Mouse (Mus musculus) liver, embryonic 12.5 days (tissue): ENCODE measurements around the gene Angel1. TPM values are rescaled to one million over a fixed set of nuclear protein-coding genes. Genes with fewer than 3 reads are reported as not detected.

Experiments
- ATAC-seq: fragments of 200-750 bp; cut with Nextera tagmentation; 2 replicates; pipeline ENCODE4 v1.8.0; 2017; ENCODE audit warnings: moderate number of reproducible peaks, mild to moderate bottlenecking, moderate library complexity
- H3K27ac ChIP-seq: fragments of 300-500 bp; sonication (generic); 2 replicates; pipeline ENCODE4 v1.5.1; 2016; ENCODE audit warnings: mild to moderate bottlenecking
- H3K27me3 ChIP-seq: fragments of 300-500 bp; sonication (generic); replicated peaks from 2 replicates; pipeline ENCODE4 v1.6.1; 2016; ENCODE audit warnings: mild to moderate bottlenecking, moderate library complexity
- H3K36me3 ChIP-seq: fragments of 300-500 bp; sonication (generic); 2 replicates; pipeline ENCODE4 v1.6.1; 2016; ENCODE audit warnings: mild to moderate bottlenecking, moderate library complexity
- H3K4me1 ChIP-seq: fragments of 300-500 bp; sonication (generic); 2 replicates; pipeline ENCODE4 v1.6.1; 2016
- H3K4me2 ChIP-seq: fragments of 300-500 bp; sonication (generic); 2 replicates; pipeline ENCODE4 v1.6.1; 2016; ENCODE audit warnings: mild to moderate bottlenecking, moderate library complexity
- H3K4me3 ChIP-seq: fragments of 300-500 bp; sonication (generic); 2 replicates; pipeline ENCODE4 v1.5.1; 2016; ENCODE audit warnings: mild to moderate bottlenecking, moderate library complexity
- H3K9ac ChIP-seq: fragments of 300-500 bp; sonication (generic); 2 replicates; pipeline ENCODE4 v1.6.1; 2016; ENCODE audit warnings: mild to moderate bottlenecking, moderate library complexity
- H3K9me3 ChIP-seq: fragments of 300-500 bp; sonication (generic); replicated peaks from 2 replicates; pipeline ENCODE4 v1.6.1; 2016; ENCODE audit warnings: mild to moderate bottlenecking, moderate library complexity
- WGBS: fragments of 180-500 bp; shearing (Covaris S2); methylation state at CpG from one replicate; pipeline ENCODE4 v1.1.7; 2016; ENCODE audit not compliant: insufficient replicate concordance; 5-methylcytosine and 5-hydroxymethylcytosine counted together
- polyA plus RNA-seq: library from polyadenylated mRNA; unstranded; fragments of >200 nt; fragmentation: Nextera tagmentation; extraction: Ambion mirVana; gene quantifications from 2 replicates; pipeline ENCODE4 v1.2.1, GENCODE M21; 2016

The Angel1 gene
- polyA plus RNA-seq, 1 experiment from 2014 or later: 2.3 TPM

DNA sequence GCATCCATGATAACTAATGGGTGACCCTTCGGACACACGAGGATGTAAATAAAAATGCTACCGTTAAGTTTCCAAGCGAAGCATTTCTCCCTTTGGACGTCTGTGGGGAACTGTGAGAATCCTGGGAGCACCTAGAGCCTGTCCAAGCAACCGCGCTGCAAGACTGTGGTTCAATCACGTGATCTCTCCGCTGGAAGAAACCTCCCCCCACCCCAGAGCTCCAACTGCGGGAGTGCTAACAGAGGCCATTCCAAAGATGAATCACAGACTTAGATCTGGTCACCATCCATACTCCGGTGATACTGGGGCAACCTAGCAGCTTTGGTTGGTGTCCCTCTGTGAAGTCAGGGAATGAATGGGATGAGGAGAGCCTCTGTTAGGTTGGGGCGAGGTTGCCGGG lies 34.8 kb upstream of the Angel1 start:
- Histone ChIP-seq H3K9ac (no peak overlapping the region), H3K36me3 (no peaks in the 10 kb centered on the region), H3K4me2 (no peak overlapping the region), H3K9me3 (no peaks in the 10 kb centered on the region), H3K27ac (no peak overlapping the region), H3K4me1 (no peaks in the 10 kb centered on the region), H3K4me3 (no peak overlapping the region), H3K27me3 (peaks cover 24% of the 10 kb centered on the region; the same call in 1 of the 2 replicates)
- WGBS: 55% methylated on average over 13 of the region's 13 CpGs
- ATAC-seq: no peak

DNA sequence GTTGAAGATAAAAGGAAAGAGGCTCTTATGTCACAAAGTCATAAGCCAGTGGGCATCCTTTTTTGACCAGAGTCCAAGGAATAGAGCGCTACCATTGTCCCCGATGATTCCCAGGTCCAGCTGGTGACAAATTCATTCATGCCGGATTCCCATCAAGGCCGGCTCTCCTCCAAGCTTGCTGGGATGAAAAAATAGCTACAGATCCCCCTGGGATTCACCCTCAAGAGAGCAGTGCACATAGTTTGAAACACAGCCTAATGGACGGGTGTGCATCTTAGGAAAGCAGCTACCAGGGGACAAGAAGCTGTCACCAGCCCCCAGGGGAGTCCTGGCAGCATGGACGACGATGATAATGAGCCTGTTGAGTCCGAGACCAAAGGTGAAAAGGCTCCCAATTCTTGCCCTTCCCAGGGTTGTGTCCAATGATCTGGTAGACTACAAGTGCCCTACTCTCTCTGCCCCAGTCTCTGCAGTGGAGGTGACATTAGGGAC lies 8.1 kb upstream of the Angel1 start, which contains the start of gene Lrrc74a:
Lrrc74a (plus strand) TSS at position 51 of the 492 bp plus-strand sequence.
- H3K4me1 ChIP-seq: no peaks in the 10 kb centered on the region
- no peak for ATAC-seq
- no peak within 1 kb of the TSS for H3K27ac ChIP-seq
- no peak within 1 kb of the TSS for H3K4me3 ChIP-seq
- H3K4me2 ChIP-seq: no peak within 1 kb of the TSS
- no peaks in the 10 kb centered on the region for H3K27me3 ChIP-seq
- WGBS: 72% methylated on average over 8 of the region's 8 CpGs
- H3K9me3 ChIP-seq: no peaks in the 10 kb centered on the region
- no peak within 1 kb of the TSS for H3K9ac ChIP-seq
- no peaks in the 10 kb centered on the region for H3K36me3 ChIP-seq

DNA sequence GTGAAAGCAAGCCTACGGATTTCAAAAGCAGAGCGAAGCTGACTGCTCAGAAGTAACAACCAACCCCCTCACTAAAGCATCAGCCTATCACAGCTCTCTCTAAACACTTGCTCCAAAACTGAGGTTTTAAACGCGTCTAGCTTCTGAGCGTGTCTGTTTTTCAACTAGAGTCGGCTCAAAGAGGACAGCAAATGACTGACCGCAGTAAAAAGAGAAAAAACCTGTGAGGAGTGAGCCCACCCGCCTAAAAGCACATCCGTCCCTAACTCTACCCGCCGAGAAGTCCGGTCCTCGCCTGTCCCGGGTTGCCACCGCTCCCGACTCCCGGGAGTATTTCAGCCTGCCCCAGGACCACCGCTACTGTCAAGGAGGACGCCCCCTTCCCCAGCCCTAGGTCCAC lies 554 bp downstream of the Angel1 start:
- no peak overlapping the region for H3K27ac ChIP-seq
- H3K27me3 ChIP-seq: no peaks in the 10 kb centered on the region; the same call in 1 of the 2 replicates
- peak; percentile 49 for ATAC-seq

GRCm38 (mm10) chr12:86724300-86724699 lies 2.0 kb downstream of the Angel1 start:
- no peak for ATAC-seq
- no peak overlapping the region for H3K9ac ChIP-seq
- H3K4me2 ChIP-seq: no peak overlapping the region
- no peak overlapping the region for H3K4me3 ChIP-seq
- no peak overlapping the region for H3K27ac ChIP-seq
- 67% methylated on average over 2 of the region's 2 CpGs for WGBS
- no peaks in the 10 kb centered on the region for H3K36me3 ChIP-seq
- no peaks in the 10 kb centered on the region for H3K9me3 ChIP-seq
- no peaks in the 10 kb centered on the region; the same call in 1 of the 2 replicates for H3K27me3 ChIP-seq
- peaks cover 11% of the 10 kb centered on the region; the same call in 1 of the 2 replicates for H3K4me1 ChIP-seq

More for the DNA sequence above, 554 bp downstream of the Angel1 start:
- WGBS: 2% methylated on average over 19 of the region's 19 CpGs
- Histone ChIP-seq H3K4me1 (peaks cover 11% of the 10 kb centered on the region; the same call in 1 of the 2 replicates), H3K9ac (peak overlapping the region; percentile 74), H3K4me2 (peak overlapping the region; percentile 98), H3K9me3 (no peaks in the 10 kb centered on the region), H3K36me3 (no peaks in the 10 kb centered on the region), H3K4me3 (peak overlapping the region; percentile 67)

DNA sequence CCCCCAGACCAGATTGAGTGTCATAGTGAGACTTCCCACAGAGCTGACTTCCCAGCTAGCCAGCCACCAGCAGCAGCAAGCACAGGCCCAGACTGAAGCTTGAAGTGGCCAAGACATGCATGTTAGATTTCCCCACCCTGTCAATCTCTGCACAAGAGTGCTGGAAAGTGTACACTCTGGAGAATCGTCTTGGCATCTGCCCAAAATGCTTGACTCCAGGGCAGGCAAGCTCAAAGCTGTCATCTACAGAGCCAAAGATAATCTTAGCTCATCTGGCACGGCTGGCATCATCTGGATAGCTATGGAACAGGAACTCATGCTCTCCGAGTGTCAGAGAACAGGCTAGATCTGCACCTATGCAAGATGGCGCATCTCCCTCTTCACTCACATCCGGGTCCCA lies 4.8 kb downstream of the Angel1 start:
- H3K27me3 ChIP-seq: no peaks in the 10 kb centered on the region; the same call in 1 of the 2 replicates
- H3K9ac ChIP-seq: no peak overlapping the region
- H3K4me2 ChIP-seq: no peak overlapping the region
- H3K36me3 ChIP-seq: no peaks in the 10 kb centered on the region
- H3K27ac ChIP-seq: no peak overlapping the region
- no peak for ATAC-seq
- H3K4me3 ChIP-seq: no peak overlapping the region
- H3K9me3 ChIP-seq: no peaks in the 10 kb centered on the region
- 73% methylated on average over 5 of the region's 5 CpGs for WGBS
- H3K4me1 ChIP-seq: peaks cover 11% of the 10 kb centered on the region; the same call in 1 of the 2 replicates

DNA sequence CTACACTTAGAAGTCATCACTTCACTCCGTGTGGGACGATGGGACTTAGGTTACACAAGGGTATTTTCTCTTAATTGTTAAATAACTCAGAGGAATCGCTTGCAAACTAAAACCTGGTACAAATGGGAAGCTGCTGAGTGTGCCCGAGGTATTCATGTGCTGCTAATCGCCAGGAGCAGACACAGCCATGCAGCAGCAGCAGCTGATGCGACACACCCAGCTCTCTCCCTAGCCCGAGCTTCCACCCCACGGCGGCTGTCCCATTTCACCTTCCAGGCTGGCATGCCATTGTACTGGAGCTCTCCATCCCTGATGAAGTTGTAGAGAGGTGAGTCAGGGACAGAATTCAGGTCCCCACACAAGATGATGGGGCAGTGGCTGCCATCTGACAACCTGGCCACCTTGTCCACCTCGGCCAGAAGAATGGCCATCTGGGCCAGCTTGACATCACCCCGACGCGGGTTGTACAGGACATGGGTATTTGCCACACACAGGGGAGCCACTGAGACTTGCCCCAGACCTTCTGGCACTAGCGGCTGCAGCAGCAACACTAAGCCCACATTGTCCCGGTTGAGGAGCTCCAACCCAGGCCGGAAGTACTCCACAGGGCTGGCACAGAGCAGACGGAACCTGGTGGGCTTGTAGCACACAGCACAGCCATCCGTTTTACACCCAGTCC lies 6.2 kb downstream of the Angel1 start:
- Histone ChIP-seq H3K36me3 (no peaks in the 10 kb centered on the region), H3K9ac (no peak overlapping the region), H3K27me3 (no peaks in the 10 kb centered on the region; the same call in 1 of the 2 replicates), H3K4me1 (peaks cover under 1% of the 10 kb centered on the region; the same call in 1 of the 2 replicates), H3K27ac (no peak overlapping the region), H3K9me3 (no peaks in the 10 kb centered on the region), H3K4me3 (no peak overlapping the region), H3K4me2 (no peak overlapping the region)
- WGBS: 72% methylated on average over 18 of the region's 18 CpGs
- ATAC-seq: no peak

GRCm38 (mm10) chr12:86716962-86717361 lies 9.3 kb downstream of the Angel1 start:
- H3K9ac ChIP-seq: no peak overlapping the region
- no peak for ATAC-seq
- no peak overlapping the region for H3K27ac ChIP-seq
- no peak overlapping the region for H3K4me3 ChIP-seq
- H3K4me2 ChIP-seq: no peak overlapping the region
- H3K36me3 ChIP-seq: no peaks in the 10 kb centered on the region
- no peaks in the 10 kb centered on the region for H3K9me3 ChIP-seq
- H3K27me3 ChIP-seq: no peaks in the 10 kb centered on the region; the same call in 1 of the 2 replicates
- WGBS: 78% methylated on average over 11 of the region's 11 CpGs
- no peaks in the 10 kb centered on the region for H3K4me1 ChIP-seq

DNA sequence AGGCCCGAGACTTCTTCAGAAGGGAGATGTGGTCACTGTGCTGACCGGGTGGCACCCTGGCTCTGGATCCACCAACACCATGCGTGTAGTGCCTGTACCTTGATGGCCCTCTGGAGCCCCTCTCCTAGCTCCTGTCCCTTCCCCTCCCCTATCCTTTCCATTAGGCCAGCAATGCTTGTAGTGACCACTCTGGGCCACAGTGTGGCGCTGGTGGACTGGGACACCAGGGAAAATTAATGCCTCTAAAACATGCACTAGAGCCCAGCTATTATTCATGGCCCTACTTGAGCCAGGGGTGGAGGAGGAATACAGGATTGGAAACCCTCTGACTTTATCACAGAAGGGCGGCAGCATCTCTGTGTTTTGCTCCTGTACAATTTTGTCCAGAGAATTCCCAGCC lies 10.9 kb downstream of the Angel1 start:
- no peaks in the 10 kb centered on the region for H3K9me3 ChIP-seq
- 39% methylated on average over 5 of the region's 5 CpGs for WGBS
- H3K4me2 ChIP-seq: no peak overlapping the region
- H3K4me3 ChIP-seq: no peak overlapping the region
- no peaks in the 10 kb centered on the region for H3K4me1 ChIP-seq
- H3K27me3 ChIP-seq: no peaks in the 10 kb centered on the region; the same call in 1 of the 2 replicates
- ATAC-seq: no peak
- no peak overlapping the region for H3K9ac ChIP-seq
- H3K27ac ChIP-seq: no peak overlapping the region
- no peaks in the 10 kb centered on the region for H3K36me3 ChIP-seq

DNA sequence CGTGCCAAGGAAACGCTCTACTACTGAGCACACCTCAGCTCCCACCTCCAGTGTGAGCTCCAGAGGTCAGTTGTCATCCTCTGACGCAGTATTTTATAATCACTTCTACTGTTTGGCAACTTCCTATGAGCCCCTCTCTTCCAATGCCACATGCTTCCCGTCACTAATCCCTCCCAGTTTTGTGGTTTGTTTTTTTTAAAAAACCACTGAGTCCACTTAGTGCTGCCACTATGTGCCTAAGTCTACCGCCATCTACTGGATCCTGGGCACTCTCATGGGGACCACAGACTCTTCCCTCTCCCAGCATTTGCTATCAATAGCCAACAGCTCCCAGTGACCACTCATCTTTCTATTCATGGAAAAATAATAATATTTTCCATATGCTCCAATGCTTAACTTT lies 12.2 kb downstream of the Angel1 start:
- H3K9ac ChIP-seq: no peak overlapping the region
- WGBS: 27% methylated on average over 5 of the region's 5 CpGs

GRCm38 (mm10) chr12:86705843-86706242 lies 20.4 kb downstream of the Angel1 start:
- WGBS: 68% methylated on average over 5 of the region's 5 CpGs
- no peak for ATAC-seq
- no peak overlapping the region for H3K9ac ChIP-seq
- H3K4me2 ChIP-seq: no peak overlapping the region
- H3K36me3 ChIP-seq: no peaks in the 10 kb centered on the region
- no peaks in the 10 kb centered on the region for H3K27me3 ChIP-seq
- no peak overlapping the region for H3K4me3 ChIP-seq
- H3K4me1 ChIP-seq: no peaks in the 10 kb centered on the region
- H3K9me3 ChIP-seq: no peaks in the 10 kb centered on the region
- no peak overlapping the region for H3K27ac ChIP-seq

More for the DNA sequence above, 12.2 kb downstream of the Angel1 start:
- H3K27ac ChIP-seq: no peak overlapping the region
- H3K4me2 ChIP-seq: no peak overlapping the region
- no peaks in the 10 kb centered on the region for H3K9me3 ChIP-seq
- no peaks in the 10 kb centered on the region for H3K4me1 ChIP-seq
- ATAC-seq: no peak
- no peaks in the 10 kb centered on the region for H3K27me3 ChIP-seq
- no peak overlapping the region for H3K4me3 ChIP-seq
- no peaks in the 10 kb centered on the region for H3K36me3 ChIP-seq

DNA sequence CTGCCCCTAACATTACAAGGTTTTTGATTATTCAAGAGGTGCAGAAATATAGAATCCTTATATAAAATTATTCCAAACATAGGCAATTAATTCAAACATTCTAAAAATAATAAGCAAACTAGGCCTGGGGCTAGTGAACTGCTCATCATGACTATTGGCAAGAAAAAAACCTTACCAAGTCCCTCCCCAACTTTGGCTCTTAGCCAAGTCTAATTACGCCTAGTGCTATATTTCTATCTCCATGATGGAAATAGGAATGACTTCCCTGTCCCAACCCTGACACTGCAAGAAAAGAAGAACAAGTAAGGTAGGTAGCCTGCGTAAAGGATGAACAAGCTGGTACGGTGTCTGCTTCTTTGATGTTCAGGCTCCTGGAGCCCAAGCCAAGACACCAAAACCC lies 23.6 kb downstream of the Angel1 start:
- Histone ChIP-seq H3K9ac (no peak overlapping the region), H3K4me2 (no peak overlapping the region), H3K27me3 (no peaks in the 10 kb centered on the region), H3K9me3 (no peaks in the 10 kb centered on the region), H3K27ac (no peak overlapping the region), H3K4me3 (no peak overlapping the region), H3K4me1 (peaks cover 7% of the 10 kb centered on the region; the same call in 1 of the 2 replicates), H3K36me3 (no peaks in the 10 kb centered on the region)
- 81% methylated on average over 3 of the region's 3 CpGs for WGBS
- no peak for ATAC-seq

DNA sequence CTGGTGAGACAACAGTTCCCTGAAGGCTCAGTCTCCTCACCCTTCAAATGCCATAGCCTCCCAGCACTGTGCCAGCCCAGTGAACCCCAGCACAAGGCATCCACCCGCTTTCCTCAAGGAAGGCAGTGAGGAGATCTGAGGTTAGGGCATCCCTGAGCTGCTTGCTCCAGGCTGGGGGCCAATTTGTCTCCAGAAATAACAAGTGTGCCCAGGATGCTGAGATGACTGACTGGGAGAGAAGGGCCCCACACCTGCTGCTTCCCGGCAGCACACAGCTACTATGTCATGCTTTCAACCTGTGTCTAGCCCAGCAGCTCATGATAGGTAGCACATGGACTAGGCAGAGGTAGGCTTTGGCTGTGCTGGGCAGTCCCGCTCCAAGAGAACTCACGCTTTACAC lies 24.8 kb downstream of the Angel1 start:
- Histone ChIP-seq H3K27me3 (no peaks in the 10 kb centered on the region), H3K36me3 (no peaks in the 10 kb centered on the region), H3K4me2 (no peak overlapping the region), H3K9me3 (no peaks in the 10 kb centered on the region), H3K4me1 (peaks cover 7% of the 10 kb centered on the region; the same call in 1 of the 2 replicates), H3K4me3 (no peak overlapping the region), H3K9ac (no peak overlapping the region), H3K27ac (no peak overlapping the region)
- no peak for ATAC-seq
- 81% methylated on average over 4 of the region's 4 CpGs for WGBS
